Mouse (Mus musculus) cerebellum, adult 9-11 months (tissue): ENCODE measurements around the gene Prkca.

Experiments used
- DNase-seq: peaks from one replicate; pipeline ENCODE4 v3.0.0; 2022

Gene Prkca

GRCm38 (mm10) chr11:108200679-108201586, 142.8 kb downstream of the Prkca start:
- DNase-seq: no peak

GRCm38 (mm10) chr11:108199429-108199985, 144.2 kb downstream of the Prkca start:
- DNase-seq: no peak

- DNase-seq: no peak
Measured at GRCm38 (mm10) chr11:108198592-108198991, 145.1 kb downstream of the Prkca start.

- DNase-seq: no peak
Measured at GRCm38 (mm10) chr11:108197427-108198218, 146.1 kb downstream of the Prkca start.

GRCm38 (mm10) chr11:108196796-108197195, 146.9 kb downstream of the Prkca start:
- DNase-seq: no peak

- no peak for DNase-seq
Measured at GRCm38 (mm10) chr11:108190298-108190697, 153.4 kb downstream of the Prkca start.

- DNase-seq: no peak
Measured at GRCm38 (mm10) chr11:108189362-108189761, 154.4 kb downstream of the Prkca start.

- no peak for DNase-seq
Measured at GRCm38 (mm10) chr11:108182421-108182820, 161.3 kb downstream of the Prkca start.

- DNase-seq: no peak
Measured at GRCm38 (mm10) chr11:108181012-108181713, 162.6 kb downstream of the Prkca start.

GRCm38 (mm10) chr11:108178802-108179201, 164.9 kb downstream of the Prkca start:
- no peak for DNase-seq

GRCm38 (mm10) chr11:108178258-108178657, 165.5 kb downstream of the Prkca start:
- DNase-seq: no peak

- no peak for DNase-seq
Measured at GRCm38 (mm10) chr11:108176715-108177114, 167.0 kb downstream of the Prkca start.

- no peak for DNase-seq
Measured at GRCm38 (mm10) chr11:108171917-108172316, 171.8 kb downstream of the Prkca start.

GRCm38 (mm10) chr11:108171260-108171659, 172.5 kb downstream of the Prkca start:
- DNase-seq: no peak

- no peak for DNase-seq
Measured at GRCm38 (mm10) chr11:108170107-108170506, 173.6 kb downstream of the Prkca start.

GRCm38 (mm10) chr11:108165725-108166124, 178.0 kb downstream of the Prkca start:
- DNase-seq: no peak

- DNase-seq: no peak
Measured at GRCm38 (mm10) chr11:108162639-108163038, 181.1 kb downstream of the Prkca start.

- DNase-seq: no peak
Measured at GRCm38 (mm10) chr11:108162110-108162509, 181.6 kb downstream of the Prkca start.

- DNase-seq: no peak
Measured at GRCm38 (mm10) chr11:108160056-108160455, 183.7 kb downstream of the Prkca start.

GRCm38 (mm10) chr11:108158046-108158445, 185.7 kb downstream of the Prkca start:
- DNase-seq: no peak

- no peak for DNase-seq
Measured at GRCm38 (mm10) chr11:108157074-108157473, 186.7 kb downstream of the Prkca start.

- DNase-seq: no peak
Measured at GRCm38 (mm10) chr11:108156107-108156506, 187.6 kb downstream of the Prkca start.

- DNase-seq: no peak
Measured at GRCm38 (mm10) chr11:108155088-108155580, 188.6 kb downstream of the Prkca start.
